Mouse (Mus musculus) heart, embryonic 11.5 days (tissue): ENCODE measurements around the gene Enah. TPM values are rescaled to one million over a fixed set of nuclear protein-coding genes. Genes with fewer than 3 reads are reported as not detected.

Experiments
- ATAC-seq: fragments of 200-750 bp; cut with Nextera tagmentation; replicated peaks from 2 replicates; pipeline ENCODE4 v1.8.0; 2017; ENCODE audit warnings: moderate library complexity; ENCODE audit not compliant: insufficient number of reproducible peaks, low FRiP score, low TSS enrichment
- H3K27ac ChIP-seq: fragments of 300-500 bp; sonication (generic); 2 replicates; pipeline ENCODE4 v1.5.1; 2014; ENCODE audit warnings: mild to moderate bottlenecking, low read depth, low read length
- H3K27me3 ChIP-seq: fragments of 300-500 bp; sonication (generic); 2 replicates; pipeline ENCODE4 v1.6.1; 2014; ENCODE audit warnings: mild to moderate bottlenecking, low read length, mixed read lengths; ENCODE audit not compliant: control insufficient read depth, insufficient read depth
- H3K36me3 ChIP-seq: fragments of 300-500 bp; sonication (generic); 2 replicates; pipeline ENCODE4 v1.6.1; 2014; ENCODE audit warnings: mild to moderate bottlenecking, low read length, moderate library complexity, mixed read lengths; ENCODE audit not compliant: control insufficient read depth, insufficient read depth
- H3K4me1 ChIP-seq: fragments of 300-500 bp; sonication (generic); 2 replicates; pipeline ENCODE4 v1.6.1; 2014; ENCODE audit warnings: low read length; ENCODE audit not compliant: control insufficient read depth, insufficient read depth
- H3K4me2 ChIP-seq: fragments of 300-500 bp; sonication (generic); 2 replicates; pipeline ENCODE4 v1.6.1; 2014; ENCODE audit warnings: mild to moderate bottlenecking, moderate library complexity
- H3K4me3 ChIP-seq: fragments of 300-500 bp; sonication (generic); 2 replicates; pipeline ENCODE4 v1.5.1; 2014; ENCODE audit warnings: low read depth, low read length
- H3K9ac ChIP-seq: fragments of 300-500 bp; sonication (generic); 2 replicates; pipeline ENCODE4 v1.6.1; 2014; ENCODE audit warnings: mild to moderate bottlenecking, low read depth, low read length, moderate library complexity
- H3K9me3 ChIP-seq: fragments of 300-500 bp; sonication (generic); replicated peaks from 2 replicates; pipeline ENCODE4 v1.6.1; 2016; ENCODE audit warnings: low read length; ENCODE audit not compliant: control insufficient read depth
- WGBS: fragments of 180-500 bp; shearing (Covaris S2); extraction: QIAGEN DNeasy Blood & Tissue Kit; methylation state at CpG from one replicate; pipeline ENCODE4 v1.1.7; 2014; ENCODE audit not compliant: insufficient replicate concordance; 5-methylcytosine and 5-hydroxymethylcytosine counted together
- polyA plus RNA-seq: library from polyadenylated mRNA; unstranded; fragments of >200 nt; fragmentation: Nextera tagmentation; extraction: Ambion mirVana; gene quantifications from 2 replicates; pipeline ENCODE4 v1.2.1, GENCODE M21; 2014

Gene Enah
- polyA plus RNA-seq, 1 experiment from 2014 or later = 32.1 TPM

GRCm38 (mm10) chr1:182055122-182055521, 35.3 kb upstream of the Enah start:
- H3K4me1 ChIP-seq = peaks cover 13% of the 10 kb centered on the region
- no peaks in the 10 kb centered on the region for H3K27me3 ChIP-seq
- H3K4me3 ChIP-seq = no peak overlapping the region
- H3K27ac ChIP-seq = 0 out of 2 replicates have a peak overlapping the region, but pooled peaks have one; percentile 22
- peak overlapping the region; percentile 11; the same call in 1 of the 2 replicates for H3K4me2 ChIP-seq
- 0 out of 2 replicates have a peak overlapping the region, but pooled peaks have one; percentile 16 for H3K9ac ChIP-seq
- no peaks in the 10 kb centered on the region for H3K36me3 ChIP-seq
- H3K9me3 ChIP-seq = no peaks in the 10 kb centered on the region
- WGBS = 28% methylated on average over 9 of the region's 9 CpGs
- ATAC-seq = no peak

- Histone ChIP-seq H3K9ac (no peak overlapping the region), H3K27ac (no peak overlapping the region), H3K4me3 (no peak overlapping the region), H3K27me3 (no peaks in the 10 kb centered on the region), H3K36me3 (no peaks in the 10 kb centered on the region), H3K9me3 (no peaks in the 10 kb centered on the region), H3K4me2 (no peak overlapping the region), H3K4me1 (peaks cover 13% of the 10 kb centered on the region)
- no peak for ATAC-seq
- 75% methylated on average over 6 of the region's 6 CpGs for WGBS
Measured at GRCm38 (mm10) chr1:182054651-182055050, 34.9 kb upstream of the Enah start.

DNA sequence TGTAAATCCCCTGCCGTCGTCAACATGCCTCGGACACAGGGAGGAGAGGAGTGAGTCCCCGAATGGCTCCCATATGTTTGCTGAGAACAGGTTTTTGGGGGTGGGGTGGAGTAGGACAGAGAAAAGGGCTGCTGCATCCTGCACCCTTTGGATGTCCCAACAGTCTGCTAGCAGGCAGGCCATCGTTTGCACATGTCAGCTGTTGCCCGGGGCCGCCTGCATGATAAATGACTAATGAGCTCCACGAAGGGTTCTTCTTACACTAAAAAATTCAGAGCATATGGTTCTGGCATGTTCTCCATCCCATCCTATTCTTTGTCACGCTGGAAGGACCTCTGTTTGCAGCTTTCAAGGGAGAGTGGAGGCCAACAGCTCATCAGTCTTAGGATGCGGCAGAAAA, 33.2 kb upstream of the Enah start:
- H3K27ac ChIP-seq = no peak overlapping the region
- 61% methylated on average over 10 of the region's 10 CpGs for WGBS
- no peak overlapping the region for H3K4me2 ChIP-seq

GRCm38 (mm10) chr1:182052385-182052784, 32.6 kb upstream of the Enah start:
- Histone ChIP-seq H3K9me3 (no peaks in the 10 kb centered on the region), H3K9ac (no peak overlapping the region), H3K36me3 (no peaks in the 10 kb centered on the region), H3K4me1 (peaks cover 13% of the 10 kb centered on the region), H3K27ac (no peak overlapping the region), H3K4me2 (no peak overlapping the region), H3K4me3 (no peak overlapping the region), H3K27me3 (no peaks in the 10 kb centered on the region)
- no peak for ATAC-seq
- WGBS = 69% methylated on average over 7 of the region's 7 CpGs

More for the DNA sequence above, 33.2 kb upstream of the Enah start:
- Histone ChIP-seq H3K36me3 (no peaks in the 10 kb centered on the region), H3K9me3 (no peaks in the 10 kb centered on the region), H3K9ac (no peak overlapping the region), H3K4me1 (peaks cover 13% of the 10 kb centered on the region), H3K4me3 (no peak overlapping the region), H3K27me3 (no peaks in the 10 kb centered on the region)
- no peak for ATAC-seq

GRCm38 (mm10) chr1:182049813-182050212, 30.0 kb upstream of the Enah start:
- no peak for ATAC-seq
- Histone ChIP-seq H3K27ac (no peak overlapping the region), H3K4me3 (no peak overlapping the region), H3K36me3 (no peaks in the 10 kb centered on the region), H3K4me2 (no peak overlapping the region), H3K4me1 (no peaks in the 10 kb centered on the region), H3K9me3 (no peaks in the 10 kb centered on the region), H3K27me3 (no peaks in the 10 kb centered on the region), H3K9ac (no peak overlapping the region)
- 84% methylated on average over 7 of the region's 7 CpGs for WGBS

- Histone ChIP-seq H3K4me1 (no peaks in the 10 kb centered on the region), H3K4me3 (no peak overlapping the region), H3K27me3 (no peaks in the 10 kb centered on the region), H3K9ac (no peak overlapping the region), H3K4me2 (no peak overlapping the region), H3K36me3 (no peaks in the 10 kb centered on the region), H3K9me3 (no peaks in the 10 kb centered on the region), H3K27ac (no peak overlapping the region)
- ATAC-seq = no peak
- 74% methylated on average over 4 of the region's 4 CpGs for WGBS
Measured at GRCm38 (mm10) chr1:182048101-182048500, 28.3 kb upstream of the Enah start.

DNA sequence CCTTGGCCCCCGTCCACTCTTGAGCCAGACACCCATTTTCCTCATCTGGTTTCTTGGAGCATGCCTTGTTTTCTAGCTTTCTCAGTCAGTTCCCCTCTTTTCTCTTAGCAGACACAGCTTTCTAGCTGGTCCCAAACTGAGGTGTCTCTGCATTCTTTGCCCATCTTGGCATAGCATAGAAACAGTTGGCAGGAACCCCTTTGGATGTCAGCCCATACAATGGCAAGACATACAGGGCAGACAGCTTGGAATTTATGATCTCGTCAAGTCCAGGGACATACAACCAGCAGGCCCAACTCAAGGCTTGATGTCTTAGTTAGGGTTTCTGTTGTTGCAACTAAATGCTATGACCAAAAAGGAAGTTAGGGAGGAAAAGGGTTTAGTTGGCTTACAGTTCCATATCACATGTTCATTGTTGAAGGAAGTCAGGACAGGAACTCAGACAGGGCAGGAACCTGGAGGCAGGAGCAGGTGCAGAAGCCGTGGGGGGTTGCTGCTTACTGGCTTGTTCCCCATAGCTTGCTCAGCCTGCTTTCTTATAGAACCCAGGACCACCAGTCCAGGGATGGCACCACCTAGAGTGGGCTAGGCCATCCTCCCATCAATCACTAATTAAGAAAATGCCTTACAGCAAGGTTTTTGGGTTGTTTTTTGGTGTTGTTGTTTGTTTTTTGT, 27.4 kb upstream of the Enah start:
- 81% methylated on average over 3 of the region's 3 CpGs for WGBS
- Histone ChIP-seq H3K27ac (no peak overlapping the region), H3K4me1 (no peaks in the 10 kb centered on the region), H3K4me3 (no peak overlapping the region), H3K27me3 (no peaks in the 10 kb centered on the region), H3K4me2 (no peak overlapping the region), H3K9me3 (no peaks in the 10 kb centered on the region), H3K9ac (no peak overlapping the region), H3K36me3 (no peaks in the 10 kb centered on the region)
- ATAC-seq = no peak

- 66% methylated on average over 4 of the region's 4 CpGs for WGBS
- no peak for ATAC-seq
- no peak overlapping the region for H3K4me3 ChIP-seq
Measured at GRCm38 (mm10) chr1:182045208-182045607, 25.4 kb upstream of the Enah start.

DNA sequence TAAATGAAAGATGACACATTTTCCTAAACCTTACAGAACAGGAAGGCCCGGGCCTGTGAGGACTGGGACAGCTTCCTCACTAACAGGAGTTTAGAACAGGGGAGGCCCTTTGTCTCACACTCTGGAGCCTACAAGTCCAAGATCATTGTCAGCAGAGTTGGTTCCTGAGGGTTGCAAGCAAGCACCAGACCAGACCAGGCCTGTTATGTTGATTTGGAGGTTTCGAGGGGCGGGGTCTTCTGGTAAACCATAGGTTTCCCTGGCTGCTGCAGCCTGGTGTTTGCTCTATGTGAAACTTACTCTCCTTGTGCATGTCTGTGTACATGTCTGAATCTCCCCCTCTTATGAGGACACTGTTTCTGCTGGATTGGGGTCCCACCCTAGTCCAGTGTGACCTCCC, 20.7 kb upstream of the Enah start:
- H3K9ac ChIP-seq = no peak overlapping the region
- no peaks in the 10 kb centered on the region for H3K27me3 ChIP-seq
- H3K4me1 ChIP-seq = no peaks in the 10 kb centered on the region
- WGBS = 77% methylated on average over 3 of the region's 3 CpGs
- no peaks in the 10 kb centered on the region for H3K9me3 ChIP-seq
- H3K36me3 ChIP-seq = no peaks in the 10 kb centered on the region
- no peak overlapping the region for H3K27ac ChIP-seq
- no peak overlapping the region for H3K4me3 ChIP-seq
- ATAC-seq = no peak
- no peak overlapping the region for H3K4me2 ChIP-seq

More at GRCm38 (mm10) chr1:182045208-182045607, 25.4 kb upstream of the Enah start:
- Histone ChIP-seq H3K9ac (no peak overlapping the region), H3K4me2 (no peak overlapping the region), H3K9me3 (no peaks in the 10 kb centered on the region), H3K27me3 (no peaks in the 10 kb centered on the region), H3K27ac (no peak overlapping the region), H3K36me3 (no peaks in the 10 kb centered on the region), H3K4me1 (no peaks in the 10 kb centered on the region)
